Mouse (Mus musculus) neutrophil, adult 83 days (primary cell): Measurements from ENCODE around the gene Rassf1. TPM values are rescaled to one million over a fixed set of nuclear protein-coding genes. Genes with fewer than 3 reads are reported as not detected.

Experiments
- total RNA-seq, 2 experiments: library from RNA; stranded (reverse); gene quantifications; one replicate each; pipeline ENCODE4 v1.2.4; 2023

Rassf1 gene
- total RNA-seq = 10 to 100 TPM; 41.6 to 45.8 TPM

GRCm38 (mm10) chr9:107551117-107551889 is at the start of gene Rassf1:
Gene Rassf1, plus strand, starts transcription at chr9:107551555.

GRCm38 (mm10) chr9:107533791-107534407 is 17.5 kb upstream of the Rassf1 start, which contains the start of gene Tmem115:
Gene Tmem115, plus strand, starts transcription at chr9:107533945.

GRCm38 (mm10) chr9:107541474-107542351 is 9.6 kb upstream of the Rassf1 start, which contains the start of the genes Cyb561d2 and Nprl2:
Gene Cyb561d2, minus strand, starts transcription at chr9:107542193.
Gene Nprl2, plus strand, starts transcription at chr9:107542226.

GRCm38 (mm10) chr9:107547026-107547425 is 4.3 kb upstream of the Rassf1 start, which contains the start of gene Zmynd10:
Gene Zmynd10, plus strand, starts transcription at chr9:107547298.

GRCm38 (mm10) chr9:107563029-107563581 is 11.8 kb downstream of the Rassf1 start, which contains the start of gene Tusc2:
Gene Tusc2, plus strand, starts transcription at chr9:107563255.

GRCm38 (mm10) chr9:107567702-107568319 is 16.5 kb downstream of the Rassf1 start, which contains the start of gene Hyal2:
Gene Hyal2, plus strand, starts transcription at chr9:107567945.

GRCm38 (mm10) chr9:107576357-107577107 is 25.2 kb downstream of the Rassf1 start, which contains the start of gene Hyal1:
Gene Hyal1, plus strand, starts transcription at chr9:107576927.

GRCm38 (mm10) chr9:107578587-107578986 is 27.2 kb downstream of the Rassf1 start, which contains the start of gene Naa80:
Gene Naa80, plus strand, starts transcription at chr9:107578887.

GRCm38 (mm10) chr9:107580501-107581317 is 29.4 kb downstream of the Rassf1 start, which contains the start of gene Hyal3:
Gene Hyal3, plus strand, starts transcription at chr9:107580818.

GRCm38 (mm10) chr9:107586974-107587832 is 35.8 kb downstream of the Rassf1 start, which contains the start of gene Ifrd2:
Gene Ifrd2, plus strand, starts transcription at chr9:107587642.

GRCm38 (mm10) chr9:107608741-107609432 is 57.5 kb downstream of the Rassf1 start, which contains the start of gene Sema3b:
Gene Sema3b, minus strand, starts transcription at chr9:107609229.

Other genes with a start within 250 kb of the Rassf1 start
- gene Hemk1, start 213.2 kb upstream of the Rassf1 start, total RNA-seq = 1 to 10 TPM; 6.0 to 7.2 TPM
- gene 6430571L13Rik, start 211.0 kb upstream of the Rassf1 start, total RNA-seq = under 1 TPM in 1 of 2 experiments, not detected in 1; 0.20 TPM
- under 1 TPM; 0.20 to 0.22 TPM for gene Cacna2d2, start 151.9 kb upstream of the Rassf1 start, total RNA-seq
- 10 to 100 TPM; 14.3 to 17.0 TPM for gene Tmem115, start 17.6 kb upstream of the Rassf1 start, total RNA-seq
- gene Cyb561d2, start 9.4 kb upstream of the Rassf1 start, total RNA-seq = 1 to 10 TPM; 5.9 to 7.1 TPM
- 1 to 10 TPM; 9.0 to 9.8 TPM for gene Nprl2, start 9.3 kb upstream of the Rassf1 start, total RNA-seq
- gene Zmynd10, start 4.3 kb upstream of the Rassf1 start, total RNA-seq = under 1 TPM in 1 of 2 experiments, not detected in 1; 0.44 TPM
- 1 to 10 TPM; 9.0 to 9.8 TPM for gene Tusc2, start 11.7 kb downstream of the Rassf1 start, total RNA-seq
- 1 to 10 TPM; 3.9 to 4.1 TPM for gene Hyal2, start 16.4 kb downstream of the Rassf1 start, total RNA-seq
- 1 to 10 TPM; 1.1 to 1.6 TPM for gene Hyal1, start 25.4 kb downstream of the Rassf1 start, total RNA-seq
- 10 to 100 TPM in 1 of 2 experiments, 1 to 10 TPM in 1; 9.2 to 10.3 TPM for gene Naa80, start 27.3 kb downstream of the Rassf1 start, total RNA-seq
- gene Hyal3, start 29.3 kb downstream of the Rassf1 start, total RNA-seq = 1 to 10 TPM in 1 of 2 experiments, under 1 TPM in 1; 0.95 to 2.3 TPM
- gene Ifrd2, start 36.1 kb downstream of the Rassf1 start, total RNA-seq = 10 to 100 TPM; 29.3 to 35.9 TPM
- 1 to 10 TPM in 1 of 2 experiments, under 1 TPM in 1; 0.13 to 1.2 TPM for gene Sema3b, start 57.7 kb downstream of the Rassf1 start, total RNA-seq
- 1,000 to 10,000 TPM; 1,138 to 1,140 TPM for gene Gnai2, start 83.8 kb downstream of the Rassf1 start, total RNA-seq
- not detected for gene Slc38a3, start 118.0 kb downstream of the Rassf1 start, total RNA-seq
- gene Gnat1, start 128.2 kb downstream of the Rassf1 start, total RNA-seq = not detected
- gene Sema3f, start 158.9 kb downstream of the Rassf1 start, total RNA-seq = not detected
- gene Rbm5, start 219.4 kb downstream of the Rassf1 start, total RNA-seq = 100 to 1,000 TPM; 182 to 203 TPM